Mouse (Mus musculus): Measurements from ENCODE around the gene Dio1.

The Dio1 gene

GRCm38 (mm10) chr4:107299779-107300340, 7.1 kb downstream of the Dio1 start:
- no peak for DNase-seq

DNA sequence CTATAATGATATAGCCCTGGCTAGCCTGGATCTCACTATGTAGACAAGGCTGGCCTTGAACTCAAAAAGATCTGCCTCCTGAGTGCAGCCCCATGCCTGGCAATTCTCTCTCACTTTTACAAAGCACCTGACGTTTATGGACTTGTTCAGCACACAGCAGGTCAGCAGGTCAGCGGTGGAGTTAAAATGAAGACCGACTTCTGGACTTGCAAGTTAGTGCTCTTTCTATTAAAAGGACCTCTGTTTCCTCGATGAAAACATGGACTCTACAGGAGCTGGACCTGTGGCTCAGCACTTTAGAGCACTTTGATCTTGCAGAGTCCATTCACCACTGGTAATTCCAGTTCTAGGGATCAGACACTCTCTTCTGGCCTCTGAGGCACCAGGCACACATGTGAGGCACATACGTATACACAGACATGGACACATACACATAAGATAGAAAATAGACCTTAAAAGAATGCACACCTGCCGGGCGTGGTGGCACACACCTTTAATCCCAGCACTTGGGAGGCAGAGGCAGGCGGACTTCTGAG, 8.8 kb downstream of the Dio1 start:
- no peak for DNase-seq

- no peak for DNase-seq
These were observed 14.7 kb downstream of the Dio1 start for GRCm38 (mm10) chr4:107292273-107292662.

GRCm38 (mm10) chr4:107291611-107292272, 15.2 kb downstream of the Dio1 start:
- no peak for DNase-seq

- peak; percentile 56 for DNase-seq
These were observed 19.5 kb downstream of the Dio1 start for GRCm38 (mm10) chr4:107287517-107287916.

- peak; percentile 71 for DNase-seq
These were observed 20.6 kb downstream of the Dio1 start for GRCm38 (mm10) chr4:107286386-107286785.

DNA sequence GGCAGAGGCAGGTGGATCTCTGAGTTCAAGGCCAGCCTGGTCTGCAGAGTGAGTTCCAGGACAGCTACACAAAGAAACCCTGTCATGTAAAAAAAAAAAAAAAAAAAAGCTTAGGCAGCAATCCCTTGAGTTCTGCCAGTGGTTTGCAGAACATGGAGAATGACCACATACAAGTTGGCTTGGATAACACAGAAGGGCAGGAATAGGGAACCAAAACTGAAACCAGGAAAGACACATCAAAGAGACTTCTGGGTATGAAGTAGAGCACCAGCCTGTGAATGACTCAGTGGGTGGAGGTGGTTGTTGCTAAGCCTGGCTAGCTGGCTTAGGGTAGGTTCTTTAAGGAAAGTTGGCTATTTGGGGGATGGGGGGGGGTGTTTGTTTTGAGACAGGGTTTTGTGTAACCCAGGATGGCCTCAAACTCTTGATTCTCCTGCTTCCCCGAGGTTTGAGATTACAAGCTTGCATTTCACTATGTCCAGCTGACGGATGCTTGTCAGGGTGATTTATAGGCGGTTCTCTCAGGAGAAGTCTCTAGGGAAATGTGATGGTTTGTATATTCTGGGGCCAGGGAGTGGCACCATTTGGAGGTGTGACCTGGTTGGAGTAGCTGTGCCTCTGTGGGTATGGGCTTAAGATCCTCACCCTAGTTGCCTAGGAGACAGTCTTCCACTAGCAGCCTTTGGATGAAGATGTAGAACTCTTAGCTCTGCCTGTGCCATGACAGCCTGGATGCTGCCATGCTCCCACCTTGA, 21.3 kb downstream of the Dio1 start:
- peak; percentile 93 for DNase-seq

- peak; percentile 64 for DNase-seq
These were observed 26.0 kb downstream of the Dio1 start for GRCm38 (mm10) chr4:107280843-107281475.

DNA sequence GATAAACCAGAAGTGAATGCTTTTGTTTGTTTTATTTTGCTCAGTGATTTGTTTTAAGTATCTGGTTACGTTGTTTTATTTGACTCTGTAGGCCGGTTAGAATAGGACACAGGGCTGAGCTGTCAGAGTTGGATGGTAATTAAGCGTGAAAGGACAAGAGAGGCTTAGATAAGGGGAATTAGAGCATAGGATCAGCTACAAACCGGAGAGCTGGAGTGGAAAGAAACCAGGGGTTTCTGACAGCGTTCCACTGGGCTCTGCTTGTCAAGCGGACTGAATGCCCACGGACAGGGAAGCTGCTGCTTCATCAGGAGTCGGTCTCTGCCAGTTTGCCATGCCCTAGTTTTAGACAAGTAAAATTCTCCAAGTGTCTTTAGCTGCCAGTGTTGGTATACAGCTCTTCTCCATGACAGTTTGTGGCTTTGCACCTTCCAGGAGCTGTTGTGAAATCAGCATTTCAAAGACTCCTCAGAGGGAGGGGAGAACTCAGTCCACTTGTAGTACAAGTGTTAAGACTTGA, 28.7 kb downstream of the Dio1 start:
- peak; percentile 68 for DNase-seq

DNA sequence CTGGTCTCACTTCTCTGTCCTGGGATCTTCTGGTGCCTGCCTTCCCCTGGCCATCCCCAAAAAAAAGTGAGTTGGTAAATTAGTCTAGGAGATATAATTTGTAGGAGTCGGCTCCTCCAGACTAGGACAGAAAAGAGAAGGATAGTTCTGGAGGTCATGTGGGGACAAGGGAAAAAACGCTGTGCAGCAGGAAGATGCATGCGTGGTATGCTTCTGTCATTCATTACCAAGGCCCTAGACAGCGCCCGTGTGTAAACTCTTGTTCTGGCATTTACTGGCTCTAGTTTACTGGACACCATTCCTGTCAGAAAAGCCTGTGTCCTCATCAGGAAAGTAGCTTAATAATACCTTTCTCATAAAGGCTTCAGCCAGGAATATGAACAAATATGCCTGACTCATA, 32.5 kb downstream of the Dio1 start:
- DNase-seq, result peak; percentile 57

- DNase-seq, result peak; percentile 84
These were observed 33.3 kb downstream of the Dio1 start for GRCm38 (mm10) chr4:107273683-107274082.

DNA sequence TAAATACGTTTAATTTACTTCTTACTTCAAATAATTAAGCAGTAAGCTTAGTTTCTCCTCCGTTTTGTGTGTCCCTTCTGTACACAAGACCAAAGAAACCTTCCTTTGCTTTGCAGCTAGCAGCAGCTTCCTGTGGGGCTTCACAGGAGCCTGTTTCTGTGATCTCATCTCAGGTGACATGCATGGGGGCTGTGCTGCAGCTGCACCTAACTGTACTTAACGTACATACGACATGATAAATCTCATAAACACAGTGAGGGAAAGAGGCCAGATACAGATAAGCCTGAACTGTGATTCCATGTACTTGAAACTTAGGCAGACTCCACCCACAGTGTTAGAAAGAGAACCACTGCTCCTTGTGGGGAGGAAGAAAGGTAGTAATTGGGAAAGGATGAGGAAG, 47.0 kb downstream of the Dio1 start:
- peak; percentile 15 for DNase-seq

- DNase-seq, result peak; percentile 78
These were observed 52.6 kb downstream of the Dio1 start for GRCm38 (mm10) chr4:107254414-107254813.

DNA sequence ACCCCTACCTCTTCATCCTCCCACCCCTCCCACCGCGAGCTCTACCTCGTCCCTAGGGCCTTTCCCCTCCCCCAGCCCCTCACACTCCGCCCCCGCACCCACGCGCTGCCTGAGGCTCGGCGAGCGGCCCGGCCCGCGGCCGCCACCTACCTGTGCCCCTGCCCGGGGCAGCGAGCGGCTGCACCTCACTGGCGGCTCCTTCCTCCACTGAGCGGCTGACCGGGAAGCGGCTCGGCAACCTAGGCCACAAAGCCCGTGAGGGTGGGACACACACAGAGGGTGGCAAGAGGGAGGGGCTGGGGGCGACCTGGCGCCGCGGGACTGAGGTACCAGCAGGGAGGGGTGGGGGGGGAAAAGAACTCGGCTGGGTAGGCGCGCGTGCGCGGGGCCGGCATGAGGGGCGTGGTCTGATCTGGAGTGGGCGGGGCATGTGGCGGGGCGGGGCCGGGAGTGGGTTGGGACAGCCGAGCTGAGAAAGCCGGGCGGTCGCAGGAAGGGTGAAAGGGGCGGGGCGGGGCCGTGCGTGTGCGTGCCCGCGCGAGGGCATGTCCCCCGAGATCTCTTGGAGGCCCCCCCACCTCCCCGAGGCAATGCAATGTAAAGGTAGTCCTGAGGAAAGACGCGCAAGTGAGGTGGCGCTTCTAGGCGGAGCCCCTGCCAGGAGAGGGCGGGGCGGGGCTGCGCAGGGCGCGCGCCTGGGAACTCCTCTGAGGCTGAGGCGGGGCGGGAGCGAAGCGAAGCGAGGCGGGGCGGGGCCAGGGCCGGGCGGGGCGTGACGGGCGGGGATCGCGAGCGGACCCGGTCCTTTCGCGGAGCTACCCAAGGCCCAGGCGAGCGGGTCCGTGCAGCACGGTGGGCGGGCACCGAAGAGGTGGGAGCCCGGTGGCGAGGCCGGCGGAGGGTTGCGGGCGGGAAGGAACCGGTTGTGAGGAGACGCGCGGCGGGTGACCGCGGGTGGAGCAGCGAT, 53.6 kb downstream of the Dio1 start, which contains the start of the genes Lrrc42 and Hspb11:
Gene Lrrc42 (minus strand): TSS at position 408 of the 967 bp plus-strand sequence.
Gene Hspb11 (plus strand): TSS at position 469 of the 967 bp plus-strand sequence.
- DNase-seq, result peak; percentile 99

- DNase-seq, result peak; percentile 91
These were observed 54.4 kb downstream of the Dio1 start for GRCm38 (mm10) chr4:107252522-107252921.

DNA sequence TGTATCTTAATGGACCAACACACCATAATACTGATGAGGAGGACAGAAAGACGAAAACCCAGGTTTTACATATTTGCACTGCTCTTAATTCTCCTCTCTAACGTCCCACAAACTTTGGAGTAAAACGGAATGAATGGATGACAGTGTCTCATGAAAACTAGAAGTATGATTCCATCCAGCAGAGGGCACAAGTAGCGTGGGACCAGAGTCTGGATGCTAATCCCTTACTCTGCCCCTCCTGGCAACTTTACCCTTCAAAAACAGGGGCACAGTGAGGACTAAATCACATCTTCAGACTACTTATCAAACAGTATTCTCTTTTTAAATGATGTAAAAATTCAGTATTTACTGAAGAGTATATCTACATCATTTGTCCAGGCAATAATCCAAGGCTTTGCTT, 56.5 kb downstream of the Dio1 start:
- DNase-seq, result peak; percentile 83

- peak; percentile 88 for DNase-seq
These were observed 57.5 kb downstream of the Dio1 start for GRCm38 (mm10) chr4:107249471-107249870.

DNA sequence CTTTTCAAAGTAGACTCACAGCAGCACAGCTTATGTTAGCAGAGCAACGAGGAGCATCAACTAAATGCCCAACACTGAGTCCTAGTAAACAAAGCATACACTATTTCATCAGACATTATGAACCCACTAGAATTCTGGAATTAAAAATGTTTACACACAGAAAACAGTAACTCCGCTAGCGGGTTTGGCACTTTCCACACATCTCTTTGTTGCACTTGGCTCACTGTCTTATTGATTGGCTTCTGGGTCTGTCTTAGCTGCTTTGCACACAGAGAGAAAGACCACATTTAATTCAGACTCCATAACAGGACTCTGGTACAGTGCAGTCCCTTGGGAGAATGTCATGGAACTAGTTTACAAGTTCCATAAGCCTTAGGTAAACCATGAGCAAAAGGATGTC, 58.9 kb downstream of the Dio1 start:
- DNase-seq, result peak; percentile 82

DNA sequence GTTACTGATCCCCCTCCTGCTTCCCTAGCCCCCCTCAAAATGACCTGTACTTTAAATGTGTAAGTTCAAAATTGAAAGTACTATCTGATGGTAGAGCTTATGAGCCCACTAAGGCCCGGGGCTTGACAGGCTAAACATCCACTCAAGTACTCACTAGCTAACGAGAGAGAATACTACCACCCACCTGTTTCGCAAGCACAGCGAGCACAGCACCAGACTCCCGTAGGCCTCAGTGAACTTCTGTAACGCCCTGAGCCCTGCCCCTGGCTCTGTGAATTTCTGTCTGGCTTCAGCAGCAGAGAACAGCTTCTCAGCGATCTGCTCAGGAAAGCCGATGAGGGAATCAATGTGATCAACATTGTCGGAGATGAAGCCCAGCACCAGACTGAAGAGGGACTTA, 59.9 kb downstream of the Dio1 start:
- DNase-seq, result no peak

- DNase-seq, result no peak
These were observed 60.9 kb downstream of the Dio1 start for GRCm38 (mm10) chr4:107246040-107246439.

- peak; percentile 66 for DNase-seq
These were observed 61.6 kb downstream of the Dio1 start for GRCm38 (mm10) chr4:107245368-107245767.

Measured in heart, adult 11 months (tissue).